Mouse (Mus musculus): ENCODE results near the gene Itgb4. TPM values are rescaled to one million over a fixed set of nuclear protein-coding genes. Genes with fewer than 3 reads are reported as not detected.

The Itgb4 gene
- polyA plus RNA-seq (2014; fragmentation: Illumina TruSeq; extraction: RNeasy Lipid Tissue Mini Kit (QIAGEN cat#74804); ENCODE audit: low read depth, low replicate concordance) = 7.7 TPM

GRCm38 (mm10) chr11:115974309-115975082 lies at the start of gene Itgb4:
Gene Itgb4 (plus strand): TSS chr11:115974709.

GRCm38 (mm10) chr11:115933108-115933746 lies 41.3 kb upstream of the Itgb4 start, which contains the start of the genes Sap30bp and Recql5:
Gene Sap30bp (plus strand): TSS chr11:115933282.
Gene Recql5 (minus strand): TSS chr11:115933477.

DNA sequence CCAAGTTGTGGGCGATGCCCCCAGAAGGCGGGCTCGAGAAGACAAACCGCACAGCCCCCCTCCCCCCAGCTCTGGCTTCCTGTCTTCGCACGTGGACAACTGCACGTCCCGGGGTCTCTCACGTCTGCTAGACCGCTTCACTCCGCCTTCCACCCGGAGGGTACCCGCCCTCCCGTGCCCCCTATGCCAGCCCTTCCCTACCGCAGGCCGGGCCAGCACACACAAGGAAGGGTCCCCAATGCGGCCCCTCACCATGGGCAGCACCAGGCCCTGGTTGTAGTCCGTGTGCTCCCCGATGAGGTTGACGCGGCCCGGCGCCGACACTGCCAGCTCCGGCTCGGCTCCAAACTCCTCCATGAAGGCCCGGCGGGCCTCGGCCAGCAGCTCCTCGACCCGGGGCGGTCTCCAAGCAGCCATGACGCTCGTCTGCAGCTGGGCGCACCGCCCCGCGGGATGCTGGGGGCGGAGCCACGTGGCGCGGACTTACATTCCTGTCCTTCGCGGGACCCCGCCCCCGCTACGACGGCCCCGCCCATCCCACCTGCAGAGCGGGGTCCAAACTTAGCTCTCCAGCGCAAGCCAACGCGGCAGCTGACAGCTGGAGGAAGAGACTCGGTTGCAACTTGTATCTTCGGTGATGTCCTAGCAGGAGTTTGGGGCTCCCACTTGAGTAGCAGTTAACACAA lies 37.9 kb downstream of the Itgb4 start, which contains the start of gene Galk1:
Gene Galk1 (minus strand): TSS at position 458 of the 686 bp plus-strand sequence.

DNA sequence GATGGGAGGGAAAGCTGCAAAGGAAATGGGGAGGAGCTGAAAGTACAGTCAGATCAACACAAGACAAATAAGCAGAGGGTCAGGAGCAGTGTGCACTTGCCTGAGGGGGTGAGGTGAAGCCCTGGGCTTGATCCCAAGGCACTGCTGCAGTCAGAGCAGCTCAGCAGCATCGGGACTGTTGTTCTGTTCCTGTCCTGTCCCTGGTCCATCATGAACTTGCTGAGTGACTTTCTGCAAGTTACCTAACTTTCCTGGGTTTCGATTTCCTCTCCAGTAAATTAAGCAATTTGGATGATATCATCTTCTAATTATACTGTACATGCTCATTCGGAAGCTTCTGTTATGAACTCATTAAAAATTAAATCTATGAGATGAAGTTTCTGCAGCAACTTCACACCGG lies 53.2 kb downstream of the Itgb4 start, which contains the start of gene H3f3b:
Gene H3f3b (minus strand): TSS at position 207 of the 400 bp plus-strand sequence.

DNA sequence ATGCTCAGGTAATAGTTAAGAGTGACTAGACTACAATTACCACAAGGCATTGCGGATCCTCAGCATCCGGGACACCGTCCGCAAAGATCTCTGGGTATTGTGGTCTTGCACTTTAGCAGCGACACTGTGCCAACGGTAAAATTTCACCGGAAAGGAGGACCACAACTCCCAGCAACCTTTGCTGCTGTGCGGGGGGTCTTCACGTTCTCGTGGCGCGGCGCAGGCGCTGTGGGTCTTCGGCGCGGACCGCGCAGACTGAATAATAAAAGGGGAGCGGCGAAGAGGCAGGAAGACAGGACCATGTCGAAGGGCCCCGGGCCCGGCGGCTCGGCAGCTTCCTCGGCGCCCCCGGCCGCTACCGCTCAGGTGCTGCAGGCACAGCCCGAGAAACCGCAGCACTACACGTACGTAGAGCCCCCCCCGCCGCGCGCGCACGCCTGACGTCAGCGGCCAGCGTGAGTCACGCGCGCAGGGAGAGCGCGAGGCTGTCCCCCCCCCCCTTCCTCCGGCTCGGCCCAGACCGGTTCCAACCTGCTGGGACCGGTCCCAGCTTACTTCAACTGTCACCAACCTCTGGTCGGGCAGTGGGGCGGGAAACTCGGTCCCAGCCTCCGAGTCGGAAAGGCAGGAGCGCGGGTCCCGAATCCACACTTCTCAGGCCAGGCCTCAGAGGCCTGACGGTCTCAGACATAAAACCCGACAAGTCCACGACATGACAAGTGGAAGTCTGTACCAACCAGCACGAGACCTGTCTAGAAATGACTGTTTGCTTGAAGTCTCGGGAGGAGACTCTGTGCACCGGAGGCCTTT lies 55.8 kb downstream of the Itgb4 start, which contains the start of gene Unk:
Gene Unk (plus strand): TSS at position 235 of the 810 bp plus-strand sequence.

Other genes starting within 250 kb of the Itgb4 start
- gene Tmem94, start 209.3 kb upstream of the Itgb4 start, polyA plus RNA-seq (2014; fragmentation: Illumina TruSeq; extraction: RNeasy Lipid Tissue Mini Kit (QIAGEN cat#74804); ENCODE audit: low read depth, low replicate concordance) = 33.3 TPM
- gene Caskin2, start 161.1 kb upstream of the Itgb4 start, polyA plus RNA-seq (2014; fragmentation: Illumina TruSeq; extraction: RNeasy Lipid Tissue Mini Kit (QIAGEN cat#74804); ENCODE audit: low read depth, low replicate concordance) = 38.2 TPM
- gene Tsen54, start 160.0 kb upstream of the Itgb4 start, polyA plus RNA-seq (2014; fragmentation: Illumina TruSeq; extraction: RNeasy Lipid Tissue Mini Kit (QIAGEN cat#74804); ENCODE audit: low read depth, low replicate concordance) = 12.0 TPM
- gene Llgl2, start 150.7 kb upstream of the Itgb4 start, polyA plus RNA-seq (2014; fragmentation: Illumina TruSeq; extraction: RNeasy Lipid Tissue Mini Kit (QIAGEN cat#74804); ENCODE audit: low read depth, low replicate concordance) = 66.4 TPM
- 13.7 TPM for gene Myo15b, start 116.3 kb upstream of the Itgb4 start, polyA plus RNA-seq (2014; fragmentation: Illumina TruSeq; extraction: RNeasy Lipid Tissue Mini Kit (QIAGEN cat#74804); ENCODE audit: low read depth, low replicate concordance)
- 13.8 TPM for gene Smim5, start 74.7 kb upstream of the Itgb4 start, polyA plus RNA-seq (2014; fragmentation: Illumina TruSeq; extraction: RNeasy Lipid Tissue Mini Kit (QIAGEN cat#74804); ENCODE audit: low read depth, low replicate concordance)
- gene Smim6, start 62.7 kb upstream of the Itgb4 start, polyA plus RNA-seq (2014; fragmentation: Illumina TruSeq; extraction: RNeasy Lipid Tissue Mini Kit (QIAGEN cat#74804); ENCODE audit: low read depth, low replicate concordance) = 1.4 TPM
- gene Sap30bp, start 41.4 kb upstream of the Itgb4 start, polyA plus RNA-seq (2014; fragmentation: Illumina TruSeq; extraction: RNeasy Lipid Tissue Mini Kit (QIAGEN cat#74804); ENCODE audit: low read depth, low replicate concordance) = 30.6 TPM
- gene Recql5, start 41.2 kb upstream of the Itgb4 start, polyA plus RNA-seq (2014; fragmentation: Illumina TruSeq; extraction: RNeasy Lipid Tissue Mini Kit (QIAGEN cat#74804); ENCODE audit: low read depth, low replicate concordance) = 22.9 TPM
- 36.9 TPM for gene Galk1, start 38.0 kb downstream of the Itgb4 start, polyA plus RNA-seq (2014; fragmentation: Illumina TruSeq; extraction: RNeasy Lipid Tissue Mini Kit (QIAGEN cat#74804); ENCODE audit: low read depth, low replicate concordance)
- gene H3f3b, start 53.3 kb downstream of the Itgb4 start, polyA plus RNA-seq (2014; fragmentation: Illumina TruSeq; extraction: RNeasy Lipid Tissue Mini Kit (QIAGEN cat#74804); ENCODE audit: low read depth, low replicate concordance) = 364 TPM
- gene Unk, start 55.6 kb downstream of the Itgb4 start, polyA plus RNA-seq (2014; fragmentation: Illumina TruSeq; extraction: RNeasy Lipid Tissue Mini Kit (QIAGEN cat#74804); ENCODE audit: low read depth, low replicate concordance) = 20.0 TPM
- 1.3 TPM for gene Unc13d, start 103.3 kb downstream of the Itgb4 start, polyA plus RNA-seq (2014; fragmentation: Illumina TruSeq; extraction: RNeasy Lipid Tissue Mini Kit (QIAGEN cat#74804); ENCODE audit: low read depth, low replicate concordance)
- 150 TPM for gene Wbp2, start 112.3 kb downstream of the Itgb4 start, polyA plus RNA-seq (2014; fragmentation: Illumina TruSeq; extraction: RNeasy Lipid Tissue Mini Kit (QIAGEN cat#74804); ENCODE audit: low read depth, low replicate concordance)
- gene Trim47, start 152.5 kb downstream of the Itgb4 start, polyA plus RNA-seq (2014; fragmentation: Illumina TruSeq; extraction: RNeasy Lipid Tissue Mini Kit (QIAGEN cat#74804); ENCODE audit: low read depth, low replicate concordance) = 27.7 TPM
- gene Trim65, start 156.4 kb downstream of the Itgb4 start, polyA plus RNA-seq (2014; fragmentation: Illumina TruSeq; extraction: RNeasy Lipid Tissue Mini Kit (QIAGEN cat#74804); ENCODE audit: low read depth, low replicate concordance) = 6.0 TPM
- 40.8 TPM for gene Mrpl38, start 164.2 kb downstream of the Itgb4 start, polyA plus RNA-seq (2014; fragmentation: Illumina TruSeq; extraction: RNeasy Lipid Tissue Mini Kit (QIAGEN cat#74804); ENCODE audit: low read depth, low replicate concordance)
- 39.1 TPM for gene Fbf1, start 193.5 kb downstream of the Itgb4 start, polyA plus RNA-seq (2014; fragmentation: Illumina TruSeq; extraction: RNeasy Lipid Tissue Mini Kit (QIAGEN cat#74804); ENCODE audit: low read depth, low replicate concordance)
- 46.2 TPM for gene Ten1, start 224.1 kb downstream of the Itgb4 start, polyA plus RNA-seq (2014; fragmentation: Illumina TruSeq; extraction: RNeasy Lipid Tissue Mini Kit (QIAGEN cat#74804); ENCODE audit: low read depth, low replicate concordance)
- gene Acox1, start 224.3 kb downstream of the Itgb4 start, polyA plus RNA-seq (2014; fragmentation: Illumina TruSeq; extraction: RNeasy Lipid Tissue Mini Kit (QIAGEN cat#74804); ENCODE audit: low read depth, low replicate concordance) = 213 TPM